In genomic region chr8:17664371-17665141, GRCm38 (mm10) we compare ENCODE assay signal across 9 mouse cellular contexts.
DNase-seq lines count a peak whose midpoint lies in the region; ATAC-seq and TF ChIP-seq lines count a peak whose summit lies in the region.
"Had no signal": no experiment of that assay in that cellular context is flagged by ENCODE, and none has a peak within 500 bp of the region (broad histone marks: within the 10 kb centered on the region; RNA-seq: fewer than 3 reads in every experiment).

No protein-coding gene starts in this region.

- no peak overlapping the region for H3K9ac ChIP-seq in heart, adult 2 months (ENCODE audit: low read depth, low read length)
- no peak overlapping the region for H3K9ac ChIP-seq in heart, embryonic 12.5 days

- no peak overlapping the region for H3K4me3 ChIP-seq in heart, adult 2 months
- H3K4me3 ChIP-seq in heart, embryonic 12.5 days: no peak overlapping the region
- H3K4me3 ChIP-seq: erythroblast, embryonic 14.5 days had no signal

- no peak for ATAC-seq in heart, embryonic 12.5 days (ENCODE audit: insufficient number of reproducible peaks, low FRiP score)
- ATAC-seq in activated CD4-positive, CD25-positive, alpha-beta regulatory T cell, adult 4 months: no peak

- no peaks in the 10 kb centered on the region for H3K4me1 ChIP-seq in heart, adult 2 months (ENCODE audit: control insufficient read depth, insufficient read depth, low read length)
- no peaks in the 10 kb centered on the region for H3K4me1 ChIP-seq in heart, embryonic 12.5 days (replicated peaks)

- no peaks in the 10 kb centered on the region for H3K79me2 ChIP-seq in heart, adult 2 months (replicated peaks; ENCODE audit: control insufficient read depth, insufficient read depth, low read length)

- intact Hi-C loops in heart, adult 2 months (cut with DNase I): loop anchor here (10.0 kb wide), 1 partner anchor 90 kb away; no protein-coding TSS in a partner anchor

- TF ChIP-seq EP300 in heart, adult 2 months (IDR thresholded peaks at IDR 0.05; ENCODE audit: insufficient read depth, low read depth, low read length): no peak

- no peaks in the 10 kb centered on the region for H3K36me3 ChIP-seq in heart, adult 2 months (ENCODE audit: control insufficient read depth, insufficient read depth, low read length)
- H3K36me3 ChIP-seq in heart, embryonic 12.5 days: no peaks in the 10 kb centered on the region

- TF ChIP-seq POLR2A in heart, adult 2 months (IDR thresholded peaks at IDR 0.05; ENCODE audit: insufficient read depth, low read depth, low read length): no peak

- H3K27me3 ChIP-seq in heart, adult 2 months (ENCODE audit: control insufficient read depth, insufficient read depth, low read length): no peaks in the 10 kb centered on the region
- no peaks in the 10 kb centered on the region for H3K27me3 ChIP-seq in heart, embryonic 12.5 days (replicated peaks)

- no peak overlapping the region for H3K4me2 ChIP-seq in heart, embryonic 12.5 days

- WGBS in heart, adult 2 months: 25% methylated on average over 6 of the region's 6 CpGs
- WGBS in heart, embryonic 12.5 days: 48% methylated on average over 6 of the region's 6 CpGs

- H3K27ac ChIP-seq in heart, adult 2 months: no peak overlapping the region
- no peak overlapping the region for H3K27ac ChIP-seq in heart, embryonic 12.5 days (ENCODE audit: poor library complexity, severe bottlenecking)

- H3K9me3 ChIP-seq in heart, embryonic 12.5 days (replicated peaks): no peaks in the 10 kb centered on the region

- peak; percentile 11 to 18 for DNase-seq in heart, adult 2 months
- DNase-seq in cerebellum, postnatal 36 days: peak; percentile 65 to 72
- peak; percentile 77 to 93 for DNase-seq in layer of hippocampus, adult 18-20 months (ENCODE audit: low spot score in 2 of 2)
- DNase-seq in lung, postnatal 4 days: peak; percentile 31 to 47
- DNase-seq in adrenal gland, postnatal 36 days: no peak
- no peak for DNase-seq in urinary bladder, adult 18-20 months (ENCODE audit: low spot score in 2 of 2)

- 0 out of 2 replicates have a peak, but pooled peaks have one; percentile 10 for TF ChIP-seq CTCF in heart, adult 2 months (IDR thresholded peaks at IDR 0.05)

Comparison
In these comparisons a context has a peak if more than half of its experiments do, and no peak if none do; other contexts are left out.
1. DNase-seq: peak in heart, adult 2 months (2 of 2), cerebellum, postnatal 36 days (2 of 2), layer of hippocampus, adult 18-20 months (2 of 2) and lung, postnatal 4 days (2 of 2); none in adrenal gland, postnatal 36 days (0 of 2) and urinary bladder, adult 18-20 months (0 of 2).